8 mouse cellular contexts compared by ENCODE assay signal in genomic region chr17:35996949-35997348, GRCm38 (mm10). TPM values are rescaled to one million over a fixed set of nuclear protein-coding genes. Genes with fewer than 3 reads are reported as not detected.
DNase-seq lines count a peak whose midpoint lies in the region; ATAC-seq lines count a peak whose summit lies in the region.

No protein-coding gene starts in this region.

- H3K4me1 ChIP-seq in hindbrain, embryonic 11.5 days (replicated peaks; ENCODE audit: control insufficient read depth, insufficient read depth, low read length) = no peaks in the 10 kb centered on the region; the same call in 1 of the 2 replicates

- DNase-seq in MEL-GATA-1-ER (ENCODE audit: extremely low read depth, low read depth) = peak; percentile 94
- peak; percentile 98 for DNase-seq in cerebellum, adult 9-10 months
- DNase-seq in frontal cortex, adult 2 months (ENCODE audit: extremely low spot score in 1 of 2, low spot score in 1 of 2) = peak; percentile 90 to 100
- peak; percentile 97 for DNase-seq in hindbrain, embryonic 11.5 days (ENCODE audit: low spot score)
- peak; percentile 98 for DNase-seq in layer of hippocampus, postnatal 10 days (ENCODE audit: low spot score in 2 of 2)
- peak; percentile 98 for DNase-seq in lung, postnatal 10 days
- DNase-seq in ovary, postnatal 36 days (ENCODE audit: low spot score) = peak; percentile 89
- DNase-seq in thymus, postnatal 25 days = peak; percentile 99

- H3K27me3 ChIP-seq in hindbrain, embryonic 11.5 days (ENCODE audit: control insufficient read depth, insufficient read depth, low read length) = no peaks in the 10 kb centered on the region

- 5% methylated on average over 11 of the region's 11 CpGs for WGBS in hindbrain, embryonic 11.5 days

- H3K4me3 ChIP-seq in hindbrain, embryonic 11.5 days (ENCODE audit: low read depth, low read length) = no peak overlapping the region

- no peak overlapping the region for H3K9ac ChIP-seq in hindbrain, embryonic 11.5 days (ENCODE audit: low read depth, low read length)

- H3K4me2 ChIP-seq in hindbrain, embryonic 11.5 days (replicated peaks; ENCODE audit: low read depth, low read length) = no peak overlapping the region

- no peaks in the 10 kb centered on the region for H3K36me3 ChIP-seq in hindbrain, embryonic 11.5 days (ENCODE audit: control insufficient read depth, insufficient read depth, low read length)

- H3K9me3 ChIP-seq in hindbrain, embryonic 11.5 days (ENCODE audit: control insufficient read depth, low read length) = no peaks in the 10 kb centered on the region

- ATAC-seq in hindbrain, embryonic 11.5 days (ENCODE audit: low FRiP score) = peak; percentile 69

- no peak overlapping the region for H3K27ac ChIP-seq in hindbrain, embryonic 11.5 days (ENCODE audit: low read depth, low read length)

RNA-seq across cellular contexts. Expression of gene Prr3, which starts 16.9 kb away (rescaled TPM):
- 53.1 and 53.2 TPM in 2 replicates for polyA plus RNA-seq in frontal cortex, adult 2 months (2012; rRNA removed)
- polyA plus RNA-seq in hindbrain, embryonic 11.5 days (2014; fragmentation: Nextera tagmentation; extraction: Ambion mirVana) = 39.6 and 45.2 TPM in 2 replicates
- 10 to 100 TPM; 72.1 to 79.2 TPM for total RNA-seq in layer of hippocampus, postnatal 10 days (2021)

RNA-seq across cellular contexts. Expression of gene Gnl1, which starts 17.3 kb away (rescaled TPM):
- polyA plus RNA-seq in frontal cortex, adult 2 months (2012; rRNA removed) = 132 and 136 TPM in 2 replicates
- 28.0 and 29.8 TPM in 2 replicates for polyA plus RNA-seq in hindbrain, embryonic 11.5 days (2014; fragmentation: Nextera tagmentation; extraction: Ambion mirVana)
- total RNA-seq in layer of hippocampus, postnatal 10 days (2021) = 100 to 1,000 TPM; 123 to 128 TPM

RNA-seq across cellular contexts. Expression of gene H2-T24, which starts 23.4 kb away (rescaled TPM):
- 2.0 TPM in 2 replicates for polyA plus RNA-seq in frontal cortex, adult 2 months (2012; rRNA removed)
- 4.1 and 5.9 TPM in 2 replicates for polyA plus RNA-seq in hindbrain, embryonic 11.5 days (2014; fragmentation: Nextera tagmentation; extraction: Ambion mirVana)
- total RNA-seq in layer of hippocampus, postnatal 10 days (2021) = under 1 TPM; 0.54 to 0.80 TPM

RNA-seq across cellular contexts. Expression of gene Abcf1, which starts 27.4 kb away (rescaled TPM):
- 96.8 and 101 TPM in 2 replicates for polyA plus RNA-seq in frontal cortex, adult 2 months (2012; rRNA removed)
- 97.8 and 117 TPM in 2 replicates for polyA plus RNA-seq in hindbrain, embryonic 11.5 days (2014; fragmentation: Nextera tagmentation; extraction: Ambion mirVana)
- 10 to 100 TPM; 86.2 to 86.6 TPM for total RNA-seq in layer of hippocampus, postnatal 10 days (2021)

RNA-seq across cellular contexts. Expression of gene H2-T23, which starts 35.7 kb away (rescaled TPM):
- polyA plus RNA-seq in frontal cortex, adult 2 months (2012; rRNA removed) = 19.8 and 22.8 TPM in 2 replicates
- 3.0 and 4.0 TPM in 2 replicates for polyA plus RNA-seq in hindbrain, embryonic 11.5 days (2014; fragmentation: Nextera tagmentation; extraction: Ambion mirVana)
- total RNA-seq in layer of hippocampus, postnatal 10 days (2021) = 1 to 10 TPM; 2.4 to 2.9 TPM
